Comparison of ENCODE assay signal across 12 mouse cellular contexts in the genomic region with DNA sequence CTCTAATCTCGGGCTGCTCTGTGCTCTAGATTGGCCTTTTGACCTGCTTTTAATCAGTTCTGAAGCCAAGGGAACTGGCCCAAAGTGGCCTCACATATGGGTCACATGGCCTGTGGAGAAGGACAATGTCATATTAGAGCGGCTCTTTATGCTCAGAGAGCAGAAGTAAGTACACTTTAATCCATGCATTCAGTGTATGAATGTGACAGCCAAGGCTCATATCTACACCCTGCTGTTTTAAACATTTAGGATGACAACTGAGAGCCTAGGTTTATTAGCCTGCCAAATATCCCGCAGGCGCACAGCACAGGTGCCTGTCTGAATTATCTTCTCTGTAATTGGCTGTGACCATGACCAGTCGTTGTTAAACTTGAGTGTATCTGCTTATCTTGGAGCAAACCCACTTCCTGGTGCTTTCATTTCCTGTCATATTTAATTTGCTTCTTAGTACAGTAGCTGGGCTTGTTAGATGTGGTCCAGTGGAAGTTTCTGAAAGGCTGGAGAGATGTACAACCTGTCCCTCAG. TPM values are rescaled to one million over a fixed set of nuclear protein-coding genes. Genes with fewer than 3 reads are reported as not detected.
DNase-seq lines count a peak whose midpoint lies in the region; ATAC-seq and TF ChIP-seq lines count a peak whose summit lies in the region.
"Had no signal": no experiment of that assay in that cellular context is flagged by ENCODE, and none has a peak within 500 bp of the region (broad histone marks: within the 10 kb centered on the region; RNA-seq: fewer than 3 reads in every experiment).

No protein-coding gene starts in this region.

- no peak overlapping the region for H3K9ac ChIP-seq in kidney, postnatal 0 days (ENCODE audit: low read depth, low read length)
- peak overlapping the region; percentile 19; the same call in 1 of the 2 replicates for H3K9ac ChIP-seq in liver, embryonic 13.5 days

- peak; percentile 19 for DNase-seq in kidney, postnatal 0 days (ENCODE audit: low spot score)
- DNase-seq in kidney, adult 18-20 months: no peak
- DNase-seq in 416B (ENCODE audit: low read depth) (peak; percentile 87), MN1 (ENCODE audit: low spot score) (peak; percentile 55)
- no peak for DNase-seq in liver, embryonic 13.5 days
- DNase-seq in gastrocnemius, postnatal 36 days: no peak
- no peak for DNase-seq in kidney, postnatal 25 days
- no peak for DNase-seq in heart, adult 11 months
- DNase-seq: adrenal gland, postnatal 10 days; cerebellum, postnatal 25 days; gastrocnemius, postnatal 14 days; kidney, postnatal 36 days had no signal

- no peaks in the 10 kb centered on the region for H3K4me1 ChIP-seq in kidney, postnatal 0 days (replicated peaks; ENCODE audit: insufficient read depth, low read length)
- peaks cover 61% of the 10 kb centered on the region for H3K4me1 ChIP-seq in liver, embryonic 13.5 days (replicated peaks)

- no peak for TF ChIP-seq CTCF in kidney, postnatal 0 days (IDR thresholded peaks at IDR 0.05; ENCODE audit: low read depth)

- no peak overlapping the region for H3K27ac ChIP-seq in kidney, postnatal 0 days
- H3K27ac ChIP-seq in liver, embryonic 13.5 days: peak overlapping the region; percentile 20

- no peaks in the 10 kb centered on the region for H3K36me3 ChIP-seq in kidney, postnatal 0 days (ENCODE audit: insufficient read depth, low read length)
- no peaks in the 10 kb centered on the region for H3K36me3 ChIP-seq in liver, embryonic 13.5 days

- H3K9me3 ChIP-seq in kidney, postnatal 0 days (replicated peaks; ENCODE audit: low read length): no peaks in the 10 kb centered on the region
- H3K9me3 ChIP-seq in liver, embryonic 13.5 days (replicated peaks): no peaks in the 10 kb centered on the region

- intact Hi-C loops in gastrocnemius, postnatal 36 days (cut with DNase I): loop anchor here (10.0 kb wide), 2 partner anchors 193 to 683 kb away; no protein-coding TSS in a partner anchor

- H3K4me3 ChIP-seq in kidney, postnatal 0 days (replicated peaks; ENCODE audit: low read depth, low read length): no peak overlapping the region
- no peak overlapping the region for H3K4me3 ChIP-seq in liver, embryonic 13.5 days (replicated peaks)

- no peak for ATAC-seq in kidney, postnatal 0 days (replicated peaks; ENCODE audit: low FRiP score, low read depth)
- no peak for ATAC-seq in liver, embryonic 13.5 days (ENCODE audit: low read depth)

- no peaks in the 10 kb centered on the region for H3K27me3 ChIP-seq in kidney, postnatal 0 days (ENCODE audit: insufficient read depth, low read length)
- H3K27me3 ChIP-seq in liver, embryonic 13.5 days: no peaks in the 10 kb centered on the region

- WGBS in kidney, postnatal 0 days: 45% methylated on average over 5 of the region's 5 CpGs
- 26% methylated on average over 5 of the region's 5 CpGs for WGBS in liver, embryonic 13.5 days (ENCODE audit: insufficient replicate concordance)

- no peak overlapping the region for H3K4me2 ChIP-seq in kidney, postnatal 0 days (ENCODE audit: low read length)
- no peak overlapping the region for H3K4me2 ChIP-seq in liver, embryonic 13.5 days

RNA-seq across cellular contexts. Expression of a gene that starts 0.8 kb away (rescaled TPM):
- 43.1 and 44.2 TPM in 2 replicates for polyA plus RNA-seq in kidney, postnatal 0 days (2015; fragmentation: Nextera tagmentation; extraction: Ambion mirVana)
- polyA plus RNA-seq in liver, embryonic 13.5 days (2015; fragmentation: Nextera tagmentation; extraction: Ambion mirVana): 32.8 and 42.5 TPM in 2 replicates
- total RNA-seq in gastrocnemius, postnatal 36 days (2021): 1 to 10 TPM; 1.5 to 1.7 TPM

Comparison
In these comparisons a context has a peak if more than half of its experiments do, and no peak if none do; other contexts are left out.
1. DNase-seq: peak in kidney, postnatal 0 days (single experiment), 416B (single experiment) and MN1 (single experiment); none in kidney, adult 18-20 months (single experiment), liver, embryonic 13.5 days (single experiment), gastrocnemius, postnatal 36 days (0 of 2), kidney, postnatal 25 days (0 of 2) and heart, adult 11 months (single experiment).